Mouse (Mus musculus) spleen, adult 2 months (tissue): Measurements from ENCODE around the gene Lrrc8d.

Experiments
- CTCF ChIP-seq: fragments of 200-500 bp; IDR thresholded peaks from 2 replicates; pipeline ENCODE4 v1.5.1; 2011; ENCODE audit warnings: mild to moderate bottlenecking, inconsistent platforms; ENCODE audit not compliant: insufficient read depth, insufficient read length, insufficient replicate concordance; ENCODE audit errors: extremely low read depth
- POLR2A ChIP-seq: fragments of 200-500 bp; IDR thresholded peaks from 2 replicates; pipeline ENCODE4 v1.6.1; 2011; ENCODE audit warnings: low read depth, low read length, inconsistent platforms

GRCm38 (mm10) chr5:105871140-105871539 is 171.4 kb downstream of the Lrrc8d start:
- TF ChIP-seq POLR2A (no peak), CTCF (no peak)
